Mouse (Mus musculus) midbrain, embryonic 16.5 days (tissue): Measurements from ENCODE around the gene Mdm2. TPM values are rescaled to one million over a fixed set of nuclear protein-coding genes. Genes with fewer than 3 reads are reported as not detected.
"Not testable (repeated sequence)": the region's sequence is repeated elsewhere in the genome, so short reads cannot be mapped to it uniquely, and the experiment has no call there.

ENCODE experiments used
- ATAC-seq: fragments of 200-750 bp; cut with Nextera tagmentation; 2 replicates; pipeline ENCODE4 v1.8.0; 2017; ENCODE audit warnings: moderate TSS enrichment
- H3K27ac ChIP-seq: fragments of 300-500 bp; sonication (generic); 2 replicates; pipeline ENCODE4 v1.5.1; 2014; ENCODE audit warnings: mild to moderate bottlenecking, low read length, mixed read lengths
- H3K27me3 ChIP-seq: fragments of 300-500 bp; sonication (generic); 2 replicates; pipeline ENCODE4 v1.6.1; 2014; ENCODE audit warnings: low read depth, low read length, mixed read lengths; ENCODE audit not compliant: control insufficient read depth, insufficient read depth
- H3K36me3 ChIP-seq: fragments of 300-500 bp; sonication (generic); 2 replicates; pipeline ENCODE4 v1.6.1; 2014; ENCODE audit warnings: mild to moderate bottlenecking, low read length, moderate library complexity, mixed read lengths; ENCODE audit not compliant: control insufficient read depth, insufficient read depth
- H3K4me1 ChIP-seq: fragments of 300-500 bp; sonication (generic); 2 replicates; pipeline ENCODE4 v1.6.1; 2014; ENCODE audit warnings: mild to moderate bottlenecking, low read length, mixed read lengths; ENCODE audit not compliant: control insufficient read depth, insufficient read depth
- H3K4me2 ChIP-seq: fragments of 300-500 bp; sonication (generic); 2 replicates; pipeline ENCODE4 v1.6.1; 2014; ENCODE audit warnings: mild to moderate bottlenecking, low read length, mixed read lengths
- H3K4me3 ChIP-seq: fragments of 300-500 bp; sonication (generic); 2 replicates; pipeline ENCODE4 v1.5.1; 2014; ENCODE audit warnings: low read depth, mild to moderate bottlenecking, low read length, moderate library complexity, mixed read lengths
- H3K9ac ChIP-seq: fragments of 300-500 bp; sonication (generic); 2 replicates; pipeline ENCODE4 v1.6.1; 2014; ENCODE audit warnings: low read depth, low read length, mixed read lengths
- H3K9me3 ChIP-seq: fragments of 300-500 bp; sonication (generic); replicated peaks from 2 replicates; pipeline ENCODE4 v1.6.1; 2014; ENCODE audit warnings: mild to moderate bottlenecking, low read length, mixed read lengths; ENCODE audit not compliant: control insufficient read depth, poor library complexity, severe bottlenecking
- WGBS: fragments of 180-500 bp; shearing (Covaris S2); extraction: QIAGEN DNeasy Blood & Tissue Kit; methylation state at CpG from one replicate; pipeline ENCODE4 v1.1.7; 2014; 5-methylcytosine and 5-hydroxymethylcytosine counted together
- polyA plus RNA-seq: library from polyadenylated mRNA; unstranded; fragments of >200 nt; fragmentation: Nextera tagmentation; extraction: Ambion mirVana; gene quantifications from 2 replicates; pipeline ENCODE4 v1.2.1, GENCODE M21; 2015

Mdm2 gene
- 53.1 and 55.7 TPM in 2 replicates for polyA plus RNA-seq

GRCm38 (mm10) chr10:117710604-117711141 is at the start of gene Mdm2:
Gene Mdm2, minus strand, starts transcription at chr10:117710758.
- no peaks in the 10 kb centered on the region for H3K27me3 ChIP-seq
- peaks cover 2% of the 10 kb centered on the region; the same call in 1 of the 2 replicates for H3K36me3 ChIP-seq
- H3K9me3 ChIP-seq, result no peaks in the 10 kb centered on the region
- H3K4me2 ChIP-seq, result peak within 1 kb of the TSS; percentile 67
- under 1% methylated on average over 52 of the region's 52 CpGs for WGBS
- H3K27ac ChIP-seq, result peak within 1 kb of the TSS; percentile 100
- H3K4me1 ChIP-seq, result peaks cover 15% of the 10 kb centered on the region
- ATAC-seq, result peak; percentile 93
- H3K4me3 ChIP-seq, result peak within 1 kb of the TSS; percentile 90
- H3K9ac ChIP-seq, result peak within 1 kb of the TSS; percentile 100

GRCm38 (mm10) chr10:117759844-117760630 is 49.5 kb upstream of the Mdm2 start:
- no peak for ATAC-seq
- 95% methylated on average over 10 of the region's 10 CpGs for WGBS

GRCm38 (mm10) chr10:117758749-117759727 is 48.5 kb upstream of the Mdm2 start:
- H3K4me3 ChIP-seq, result no peak overlapping the region
- H3K27ac ChIP-seq, result no peak overlapping the region
- H3K27me3 ChIP-seq, result no peaks in the 10 kb centered on the region
- no peaks in the 10 kb centered on the region for H3K4me1 ChIP-seq
- no peak for ATAC-seq
- H3K9ac ChIP-seq, result no peak overlapping the region
- H3K9me3 ChIP-seq, result no peaks in the 10 kb centered on the region
- H3K36me3 ChIP-seq, result peaks cover 53% of the 10 kb centered on the region
- H3K4me2 ChIP-seq, result no peak overlapping the region
- 89% methylated on average over 18 of the region's 18 CpGs for WGBS

More at GRCm38 (mm10) chr10:117759844-117760630, 49.5 kb upstream of the Mdm2 start:
- Histone ChIP-seq H3K4me2 (no peak overlapping the region), H3K27me3 (no peaks in the 10 kb centered on the region), H3K4me1 (no peaks in the 10 kb centered on the region), H3K36me3 (peaks cover 53% of the 10 kb centered on the region), H3K9me3 (no peaks in the 10 kb centered on the region), H3K9ac (no peak overlapping the region), H3K27ac (no peak overlapping the region), H3K4me3 (no peak overlapping the region)

- H3K4me1 ChIP-seq, H3K27ac ChIP-seq, H3K9ac ChIP-seq, H3K4me3 ChIP-seq, H3K27me3 ChIP-seq, H3K9me3 ChIP-seq, ATAC-seq, H3K4me2 ChIP-seq: not testable (repeated sequence)
- peaks cover 50% of the 10 kb centered on the region for H3K36me3 ChIP-seq
- 97% methylated on average over 3 of the region's 3 CpGs for WGBS
Observed at GRCm38 (mm10) chr10:117758344-117758743, 47.8 kb upstream of the Mdm2 start.

- Histone ChIP-seq H3K27ac (no peak overlapping the region), H3K27me3 (no peaks in the 10 kb centered on the region), H3K36me3 (peaks cover 47% of the 10 kb centered on the region), H3K9ac (no peak overlapping the region), H3K9me3 (no peaks in the 10 kb centered on the region), H3K4me2 (no peak overlapping the region), H3K4me3 (no peak overlapping the region), H3K4me1 (no peaks in the 10 kb centered on the region)
- WGBS, result 95% methylated on average over 7 of the region's 7 CpGs
- no peak for ATAC-seq
Observed at GRCm38 (mm10) chr10:117757796-117758342, 47.3 kb upstream of the Mdm2 start.

- Histone ChIP-seq H3K36me3 (peaks cover 46% of the 10 kb centered on the region), H3K4me1 (no peaks in the 10 kb centered on the region), H3K9ac (no peak overlapping the region), H3K27ac (no peak overlapping the region), H3K9me3 (no peaks in the 10 kb centered on the region), H3K4me3 (no peak overlapping the region), H3K4me2 (no peak overlapping the region), H3K27me3 (no peaks in the 10 kb centered on the region)
- ATAC-seq, result no peak
- 94% methylated on average over 1 of the region's 1 CpGs for WGBS
Observed at GRCm38 (mm10) chr10:117757259-117757658, 46.7 kb upstream of the Mdm2 start.

GRCm38 (mm10) chr10:117756784-117757183 is 46.2 kb upstream of the Mdm2 start:
- H3K4me2 ChIP-seq, result no peak overlapping the region
- peaks cover 48% of the 10 kb centered on the region for H3K36me3 ChIP-seq
- no peak overlapping the region for H3K4me3 ChIP-seq
- H3K9me3 ChIP-seq, result no peaks in the 10 kb centered on the region
- WGBS, result 93% methylated on average over 5 of the region's 5 CpGs
- H3K4me1 ChIP-seq, result no peaks in the 10 kb centered on the region
- no peak overlapping the region for H3K27ac ChIP-seq
- H3K27me3 ChIP-seq, result no peaks in the 10 kb centered on the region
- H3K9ac ChIP-seq, result no peak overlapping the region
- ATAC-seq, result no peak

- 95% methylated on average over 11 of the region's 11 CpGs for WGBS
- ATAC-seq, result no peak
- H3K4me3 ChIP-seq, result no peak overlapping the region
- no peaks in the 10 kb centered on the region for H3K4me1 ChIP-seq
- no peak overlapping the region for H3K4me2 ChIP-seq
- H3K27me3 ChIP-seq, result no peaks in the 10 kb centered on the region
- no peak overlapping the region for H3K27ac ChIP-seq
- H3K9me3 ChIP-seq, result no peaks in the 10 kb centered on the region
- peaks cover 46% of the 10 kb centered on the region for H3K36me3 ChIP-seq
- H3K9ac ChIP-seq, result no peak overlapping the region
Observed at GRCm38 (mm10) chr10:117755799-117756467, 45.4 kb upstream of the Mdm2 start.
